Mouse (Mus musculus) regulatory T cell (primary cell): ENCODE results near the gene Hnrnpdl.

ENCODE experiments used
- in situ Hi-C: fragments of 300-600 bp; cut with MboI, MseI; formaldehyde crosslinking; loops from one replicate; pipeline ENCODE4 v1.15.1; 2025; ENCODE audit warnings: high pct_unique_total_duplicates

Hnrnpdl gene

GRCm38 (mm10) chr5:100047871-100048270 is 8.4 kb upstream of the Hnrnpdl start:
- in situ Hi-C loops = no loop called here

GRCm38 (mm10) chr5:100047143-100047640 is 7.7 kb upstream of the Hnrnpdl start:
- in situ Hi-C loops = no loop called here

GRCm38 (mm10) chr5:100046096-100046495 is 6.6 kb upstream of the Hnrnpdl start:
- in situ Hi-C loops = no loop called here

GRCm38 (mm10) chr5:100044621-100045020 is 5.2 kb upstream of the Hnrnpdl start:
- in situ Hi-C loops = loop anchor here (5.0 kb wide), 1 partner anchor 62 kb away; no protein-coding TSS in a partner anchor

- in situ Hi-C loops = loop anchor here (5.0 kb wide), 1 partner anchor 62 kb away; no protein-coding TSS in a partner anchor
Measured at GRCm38 (mm10) chr5:100044030-100044429, 4.6 kb upstream of the Hnrnpdl start.

GRCm38 (mm10) chr5:100043361-100043760 is 3.9 kb upstream of the Hnrnpdl start:
- in situ Hi-C loops = loop anchor here (5.0 kb wide), 1 partner anchor 61 kb away; no protein-coding TSS in a partner anchor

- in situ Hi-C loops = loop anchor here (5.0 kb wide), 1 partner anchor 60 kb away; no protein-coding TSS in a partner anchor
Measured at GRCm38 (mm10) chr5:100042467-100042866, 3.0 kb upstream of the Hnrnpdl start.

GRCm38 (mm10) chr5:100041272-100041671 is 1.8 kb upstream of the Hnrnpdl start:
- in situ Hi-C loops = loop anchor here (5.0 kb wide), 1 partner anchor 59 kb away; no protein-coding TSS in a partner anchor

- in situ Hi-C loops = loop anchor here (5.0 kb wide), 1 partner anchor 58 kb away; no protein-coding TSS in a partner anchor
Measured at GRCm38 (mm10) chr5:100040281-100040784, 869 bp upstream of the Hnrnpdl start.

GRCm38 (mm10) chr5:100038714-100039601 is 506 bp downstream of the Hnrnpdl start:
- in situ Hi-C loops = no loop called here

- in situ Hi-C loops = no loop called here
Measured at GRCm38 (mm10) chr5:100037965-100038713, 1.3 kb downstream of the Hnrnpdl start.

- in situ Hi-C loops = no loop called here
Measured at GRCm38 (mm10) chr5:100036681-100037080, 2.8 kb downstream of the Hnrnpdl start.

GRCm38 (mm10) chr5:100035950-100036349 is 3.5 kb downstream of the Hnrnpdl start:
- in situ Hi-C loops = no loop called here

- in situ Hi-C loops = no loop called here
Measured at GRCm38 (mm10) chr5:100032646-100033045, 6.8 kb downstream of the Hnrnpdl start.

- in situ Hi-C loops = no loop called here
Measured at GRCm38 (mm10) chr5:100032107-100032506, 7.4 kb downstream of the Hnrnpdl start.

GRCm38 (mm10) chr5:100030069-100030468 is 9.4 kb downstream of the Hnrnpdl start:
- in situ Hi-C loops = no loop called here

GRCm38 (mm10) chr5:100024868-100025267 is 14.6 kb downstream of the Hnrnpdl start:
- in situ Hi-C loops = no loop called here

- in situ Hi-C loops = no loop called here
Measured at GRCm38 (mm10) chr5:100024403-100024802, 15.1 kb downstream of the Hnrnpdl start.

GRCm38 (mm10) chr5:100020089-100020488 is 19.4 kb downstream of the Hnrnpdl start:
- in situ Hi-C loops = no loop called here

- in situ Hi-C loops = no loop called here
Measured at GRCm38 (mm10) chr5:100012599-100012998, 26.9 kb downstream of the Hnrnpdl start.

- in situ Hi-C loops = no loop called here
Measured at GRCm38 (mm10) chr5:100008485-100008884, 31.0 kb downstream of the Hnrnpdl start.

- in situ Hi-C loops = no loop called here
Measured at GRCm38 (mm10) chr5:100007040-100007375, 32.5 kb downstream of the Hnrnpdl start.
